Mouse (Mus musculus): ENCODE data around the gene Cutc.

The Cutc gene

DNA sequence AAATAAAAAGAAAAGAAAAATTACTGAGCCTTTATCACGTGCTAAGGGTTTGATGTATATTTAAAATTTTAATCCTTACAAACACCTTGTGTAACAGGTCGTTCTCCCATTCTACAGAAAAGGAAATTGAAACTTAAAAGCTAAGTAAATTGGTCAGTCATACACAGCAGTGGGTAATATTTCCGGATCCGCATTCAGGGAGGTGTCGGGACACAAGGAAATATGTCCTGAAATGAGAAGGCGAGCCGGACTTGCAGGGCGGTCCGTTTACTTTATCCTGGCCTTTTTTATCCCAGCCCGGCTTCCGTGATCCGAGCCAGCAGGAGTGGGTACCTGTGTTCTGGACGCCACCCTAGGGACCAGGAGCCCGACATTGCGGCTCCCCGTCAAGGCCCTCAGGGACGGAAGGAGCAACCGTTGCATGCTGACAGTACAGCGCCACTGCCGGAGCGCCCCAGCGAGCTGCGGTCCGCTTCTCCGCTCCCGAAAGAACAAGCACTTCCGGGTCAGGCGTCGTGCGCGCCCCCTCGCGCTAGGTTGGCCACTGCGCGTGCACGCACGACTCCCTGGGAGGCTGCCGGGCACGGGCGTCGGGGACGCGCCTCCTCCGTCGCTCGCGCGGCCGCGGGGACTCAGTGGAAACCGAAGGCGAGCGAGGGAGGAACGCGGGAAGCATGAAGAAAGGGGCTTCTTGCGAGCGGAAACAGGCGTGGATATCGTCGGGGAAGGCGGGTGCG is at the start of gene Cutc, which contains the start of gene Cox15:
Gene Cutc, plus strand, starts transcription at position 508 of the 737 bp plus-strand sequence.
Gene Cox15, minus strand, starts transcription at position 512 of the 737 bp plus-strand sequence.
- peak; percentile 97 for DNase-seq

DNA sequence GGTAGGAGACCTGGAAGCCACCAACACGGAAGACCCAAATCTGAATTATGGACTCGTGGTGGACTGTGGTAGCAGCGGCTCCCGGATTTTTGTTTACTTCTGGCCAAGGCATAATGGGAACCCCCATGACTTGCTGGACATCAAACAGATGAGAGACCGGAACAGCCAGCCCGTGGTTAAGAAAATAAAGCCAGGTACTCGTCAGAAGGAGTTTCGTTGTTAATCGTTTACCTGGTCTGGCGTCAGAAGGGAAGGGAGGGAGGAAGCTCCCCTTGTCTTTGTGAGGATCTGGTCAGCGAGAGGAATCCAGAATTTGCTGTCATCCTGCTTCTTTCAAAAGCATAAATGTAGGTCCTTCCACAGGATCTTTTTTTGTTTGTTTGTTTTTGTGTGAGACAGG is 48.6 kb upstream of the Cutc start:
- DNase-seq = no peak

DNA sequence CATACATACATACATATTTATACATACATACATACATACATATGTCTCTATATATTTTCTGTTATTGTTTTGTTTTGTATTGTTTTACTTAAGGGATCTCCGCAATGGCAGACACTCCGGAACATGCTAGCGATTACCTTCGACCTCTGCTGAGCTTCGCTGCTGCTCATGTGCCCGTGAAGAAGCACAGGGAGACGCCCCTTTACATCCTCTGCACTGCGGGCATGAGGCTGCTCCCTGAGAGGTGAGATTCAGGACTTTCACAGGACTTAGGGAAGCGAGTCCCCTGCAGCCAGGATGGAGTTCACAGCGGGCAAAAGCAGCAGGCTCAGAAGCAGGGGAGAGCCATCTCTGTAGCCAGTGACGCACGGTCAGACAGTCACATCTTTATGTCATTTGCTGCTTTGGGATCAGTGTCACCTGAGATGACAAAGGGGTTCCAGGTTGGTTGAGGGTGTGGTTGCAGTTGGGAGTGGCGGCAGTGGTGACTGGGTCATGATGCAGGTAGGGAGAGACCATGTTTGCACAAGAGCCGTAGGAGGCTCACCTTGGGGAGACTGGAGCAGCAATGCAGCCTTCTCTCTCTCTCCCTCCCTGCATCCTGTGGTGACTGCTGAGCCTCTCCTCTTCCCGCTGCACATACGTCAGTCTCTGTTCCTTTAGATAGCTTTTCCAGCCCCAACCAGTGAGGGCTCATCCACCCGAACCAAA is 47.9 kb upstream of the Cutc start:
- no peak for DNase-seq

DNA sequence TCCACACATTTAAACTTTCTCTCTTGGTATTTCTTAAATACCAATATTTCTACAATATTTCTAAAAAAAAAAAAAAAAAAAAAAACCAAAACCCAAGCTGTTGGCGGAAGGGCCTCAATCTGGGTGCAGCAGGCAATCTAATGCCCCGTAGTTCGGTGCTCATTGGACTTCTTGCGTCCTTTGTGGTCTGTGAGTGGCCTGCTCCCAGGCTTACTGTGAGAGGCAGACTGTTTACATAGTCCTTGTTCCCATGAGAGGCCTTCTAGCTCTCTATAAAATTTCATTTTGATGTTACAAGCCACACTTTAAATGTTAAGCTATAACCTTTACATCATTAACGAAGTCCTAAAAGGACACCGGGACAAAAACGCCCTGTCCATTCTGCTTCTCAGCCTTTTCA is 44.6 kb upstream of the Cutc start:
- no peak for DNase-seq

DNA sequence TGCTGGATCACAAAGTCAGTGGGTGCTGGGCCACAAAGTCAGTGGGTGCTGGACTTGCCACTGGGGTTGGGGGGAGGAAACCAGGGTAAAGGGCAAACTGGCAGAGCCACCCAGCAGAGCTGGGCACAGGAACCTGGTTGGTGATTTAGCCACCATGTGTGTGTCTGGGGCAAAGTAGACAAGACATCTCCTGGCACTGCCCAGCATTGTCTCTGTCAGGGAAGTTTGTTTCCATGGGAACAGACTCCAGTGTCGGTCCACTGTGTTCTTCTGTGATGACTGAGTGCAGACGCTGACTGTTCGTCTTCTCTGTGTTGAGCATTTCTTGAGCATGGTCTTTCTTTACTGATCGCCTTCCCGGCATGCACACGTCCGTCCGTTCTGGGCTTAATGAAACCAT is 43.5 kb upstream of the Cutc start:
- DNase-seq = no peak

DNA sequence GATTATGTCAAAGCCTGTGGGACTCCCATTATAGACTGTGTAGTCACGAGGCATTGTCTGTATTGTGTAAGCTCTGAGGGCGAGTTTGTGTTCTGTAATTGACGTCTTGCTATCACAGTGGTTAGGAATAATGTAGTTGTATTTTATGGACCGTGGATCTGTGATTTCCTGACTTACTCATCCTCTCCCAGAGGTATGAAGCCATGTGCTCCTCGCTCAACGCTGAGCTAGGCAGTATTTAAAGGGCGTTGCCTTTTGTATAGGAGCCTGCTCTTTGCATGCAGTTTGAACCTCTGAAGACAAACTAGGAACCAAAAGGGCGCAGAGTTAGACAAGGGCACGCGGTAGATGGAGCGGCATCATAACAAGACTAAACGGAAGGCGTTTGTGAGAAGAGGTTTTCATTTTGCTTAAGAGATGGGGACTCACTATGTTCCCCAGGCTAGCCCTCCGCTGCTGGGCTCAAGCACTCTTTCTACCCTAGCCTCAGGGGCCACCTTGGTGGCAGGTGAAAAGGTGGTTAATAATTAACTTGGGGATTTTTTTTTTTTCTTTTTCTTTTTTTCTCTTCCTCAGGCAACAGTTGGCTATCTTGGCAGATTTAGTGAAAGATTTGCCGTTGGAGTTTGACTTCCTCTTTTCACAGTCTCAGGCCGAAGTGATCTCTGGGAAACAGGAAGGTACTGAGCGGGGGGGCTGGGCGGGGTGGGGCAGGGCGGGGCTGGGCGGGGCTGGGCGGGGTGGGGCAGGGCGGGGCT is 41.5 kb upstream of the Cutc start:
- DNase-seq = no peak

DNA sequence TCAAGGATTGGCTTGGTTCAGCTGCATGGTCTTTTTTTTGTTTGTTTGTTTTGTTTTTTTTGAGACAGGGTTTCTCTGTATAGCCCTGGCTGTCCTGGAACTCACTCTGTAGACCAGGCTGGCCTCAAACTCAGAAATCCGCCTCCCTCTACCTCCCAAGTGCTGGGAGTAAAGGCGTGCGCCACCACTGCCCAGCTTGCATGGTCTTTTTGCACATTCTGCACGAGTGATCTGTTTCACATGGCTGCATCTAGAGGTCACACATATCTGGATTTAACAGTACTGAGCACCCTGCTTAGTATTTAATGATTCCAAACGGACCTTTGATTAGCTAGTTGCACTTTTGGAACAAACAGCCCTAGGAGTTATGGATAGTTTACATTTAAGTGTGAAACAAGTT is 40.8 kb upstream of the Cutc start:
- DNase-seq = no peak

DNA sequence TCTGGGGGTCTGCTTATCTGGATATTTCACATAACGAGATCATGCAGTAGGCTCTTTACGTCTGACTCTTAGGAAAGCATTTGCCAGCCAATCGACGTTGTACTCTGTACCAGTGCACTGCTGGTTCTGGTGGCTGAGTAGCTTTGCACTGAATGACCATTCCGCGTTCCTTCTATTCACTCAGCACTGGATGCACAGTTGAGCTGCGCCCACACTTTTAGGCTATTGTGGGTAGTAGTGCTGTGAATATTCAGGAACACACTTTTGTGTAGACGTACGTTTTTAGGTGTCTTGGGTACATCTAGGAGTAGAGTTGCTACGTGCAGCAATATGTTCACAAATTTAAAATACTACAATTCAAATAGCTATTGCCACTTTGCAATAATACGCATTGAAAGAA is 32.7 kb upstream of the Cutc start:
- no peak for DNase-seq

DNA sequence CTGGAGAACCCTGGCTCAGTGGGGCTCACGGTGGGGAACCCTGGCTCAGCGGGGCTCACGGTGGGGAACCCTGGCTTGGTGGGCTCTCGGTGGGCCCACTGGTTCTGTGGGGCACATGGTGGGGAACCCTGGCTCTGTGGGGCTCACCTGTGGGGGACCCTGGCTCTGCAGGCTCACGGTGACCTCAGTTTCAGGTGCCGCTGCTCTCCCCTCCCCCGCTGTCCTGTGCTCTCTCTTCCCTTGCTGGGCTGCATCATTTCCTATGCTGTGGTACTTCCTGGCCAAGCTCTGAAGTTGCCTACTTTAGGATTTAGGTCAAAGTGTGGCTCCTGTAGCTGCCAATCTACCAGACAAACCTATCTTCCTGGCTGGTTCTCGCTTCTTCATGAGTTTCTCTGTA is 29.9 kb upstream of the Cutc start:
- DNase-seq = no peak

DNA sequence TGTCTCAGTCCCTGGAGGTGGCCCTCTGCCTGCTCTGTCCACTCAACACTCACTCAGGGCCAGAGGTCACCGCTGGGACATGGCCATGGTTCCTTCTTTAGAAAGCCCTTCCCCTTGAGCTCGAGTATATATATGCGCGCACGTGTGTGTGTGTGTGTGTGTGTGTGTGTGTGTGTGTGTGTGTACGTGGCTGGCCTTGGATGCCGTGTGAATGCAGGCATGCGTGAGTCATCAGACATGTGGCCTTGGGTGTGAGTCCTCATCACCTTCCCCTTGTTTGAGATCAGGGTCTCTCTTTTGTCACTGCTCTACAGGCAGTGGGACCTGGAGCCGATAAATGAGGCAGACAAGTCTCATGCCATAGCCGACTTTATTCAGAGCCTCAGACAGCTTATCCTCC is 29.3 kb upstream of the Cutc start:
- no peak for DNase-seq

DNA sequence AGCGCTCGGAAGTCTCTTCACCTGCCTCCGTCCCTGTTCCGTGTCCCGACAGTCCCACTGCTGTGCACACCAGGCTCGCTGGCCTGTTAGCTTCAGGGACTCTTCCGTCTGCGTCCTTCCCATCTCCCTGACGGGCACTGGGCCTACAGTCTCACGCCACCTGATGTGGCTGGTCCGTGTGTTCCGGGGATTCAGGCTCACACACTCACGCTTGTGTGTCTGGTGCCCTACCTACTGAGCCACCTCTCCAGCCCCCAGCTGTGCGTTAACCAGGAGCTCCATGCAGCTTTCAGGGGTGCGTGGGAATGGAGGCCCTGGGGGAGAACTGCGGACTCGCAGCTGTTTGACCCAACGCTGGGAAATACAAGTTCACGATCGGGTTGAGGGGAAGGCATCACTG is 28.6 kb upstream of the Cutc start:
- DNase-seq = no peak

DNA sequence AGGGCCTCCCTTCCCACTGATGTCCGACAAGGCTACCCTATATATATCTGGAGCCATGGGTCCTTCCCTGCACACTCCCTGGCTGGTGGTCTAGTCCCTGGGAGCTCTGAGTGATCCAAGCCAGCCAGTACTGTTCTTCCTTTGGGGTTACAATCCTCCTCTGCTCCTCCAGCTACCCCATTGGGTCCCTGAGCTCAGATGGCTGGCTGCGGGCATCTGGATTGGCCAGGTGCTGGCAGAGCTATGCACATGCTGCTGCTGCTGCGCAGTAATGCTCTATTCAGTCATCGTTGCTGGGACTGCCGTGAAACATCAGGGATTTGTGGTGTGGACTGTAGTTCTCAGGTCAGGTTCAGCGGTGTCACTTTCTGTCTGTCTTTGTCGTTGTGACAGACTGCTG is 28.0 kb upstream of the Cutc start:
- DNase-seq = no peak

DNA sequence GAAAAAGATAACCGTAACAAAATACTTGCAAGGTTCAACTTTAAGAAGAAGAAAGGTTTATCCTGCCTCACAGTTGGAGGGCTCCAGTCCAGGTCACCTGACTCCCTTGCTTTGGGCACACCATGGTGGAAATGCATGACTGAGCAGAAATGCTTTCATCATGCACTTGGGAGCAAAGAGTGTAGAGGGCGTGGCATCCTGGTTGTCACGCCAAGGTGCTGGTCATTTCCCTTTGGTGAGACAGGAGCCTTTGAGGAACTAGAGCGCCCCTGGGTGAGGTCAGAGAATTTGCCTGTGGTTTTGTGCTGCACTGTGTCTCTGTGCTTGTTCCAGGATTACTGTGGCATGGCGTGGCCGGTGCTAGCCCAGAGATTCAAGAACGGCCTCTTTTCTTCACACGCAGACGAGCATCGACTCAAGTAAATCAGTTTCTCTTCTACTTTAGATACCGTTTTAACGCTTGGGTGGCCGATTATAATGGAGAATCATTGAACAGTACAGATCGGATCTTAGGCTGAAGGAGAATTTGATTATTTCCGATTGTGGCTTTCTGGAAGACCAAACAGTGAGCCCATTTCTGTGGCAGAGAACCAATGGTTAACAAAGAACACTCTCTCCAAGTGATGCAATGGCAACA is 26.2 kb upstream of the Cutc start:
- no peak for DNase-seq

DNA sequence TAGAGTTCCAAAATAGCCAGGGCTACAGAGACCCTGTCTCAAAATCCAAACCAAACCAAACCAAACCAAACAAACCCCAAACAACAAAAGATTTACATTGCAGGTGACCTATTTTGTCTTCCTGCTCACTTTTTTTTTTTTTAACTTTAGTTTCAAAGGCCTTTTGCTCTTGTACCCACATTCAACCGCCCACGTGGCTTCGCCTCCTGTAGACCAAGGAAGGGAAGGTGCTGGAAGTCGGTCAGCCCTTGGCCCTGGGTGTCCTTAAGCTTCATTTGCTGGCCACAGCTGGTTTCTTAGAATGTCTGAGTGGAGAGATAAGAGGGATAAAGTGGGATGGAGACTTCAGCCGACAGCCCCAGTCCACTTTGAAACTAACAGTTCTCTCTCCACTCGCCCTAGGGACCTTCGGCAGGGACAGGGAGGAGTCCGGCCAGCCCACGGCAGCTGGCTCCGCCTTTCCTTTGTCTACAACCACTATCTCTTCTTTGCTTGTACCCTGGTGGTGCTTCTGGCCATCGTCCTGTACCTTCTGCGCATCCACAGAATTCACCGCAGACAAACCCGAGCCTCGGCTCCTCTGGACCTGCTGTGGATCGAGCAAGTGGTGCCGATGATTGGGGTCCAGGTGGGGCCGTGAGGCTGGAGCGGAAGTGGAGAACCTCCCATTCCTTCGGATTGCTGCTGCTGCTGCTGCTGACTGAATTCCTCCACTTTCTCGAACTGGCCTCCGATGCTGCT is 23.3 kb upstream of the Cutc start:
- DNase-seq = no peak

DNA sequence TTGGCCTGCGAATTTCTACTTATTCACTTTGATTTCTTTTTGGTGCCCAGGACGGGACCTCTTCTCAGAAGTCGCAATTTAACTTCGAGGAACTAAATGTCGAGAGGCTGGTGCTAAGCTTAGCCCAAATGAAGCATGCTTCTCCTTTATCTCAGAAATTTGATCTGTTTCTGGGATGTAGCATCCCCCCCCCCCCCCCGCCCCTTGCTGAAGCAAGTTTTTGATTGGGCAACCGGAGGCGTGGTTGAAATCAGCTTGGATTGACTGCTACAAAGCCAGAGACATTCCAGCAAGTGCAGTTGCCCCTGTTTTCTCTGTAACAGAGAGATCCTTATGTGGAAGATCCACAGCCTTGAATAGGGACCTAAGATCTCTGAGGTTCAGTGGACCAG is 22.8 kb upstream of the Cutc start:
- DNase-seq = no peak

DNA sequence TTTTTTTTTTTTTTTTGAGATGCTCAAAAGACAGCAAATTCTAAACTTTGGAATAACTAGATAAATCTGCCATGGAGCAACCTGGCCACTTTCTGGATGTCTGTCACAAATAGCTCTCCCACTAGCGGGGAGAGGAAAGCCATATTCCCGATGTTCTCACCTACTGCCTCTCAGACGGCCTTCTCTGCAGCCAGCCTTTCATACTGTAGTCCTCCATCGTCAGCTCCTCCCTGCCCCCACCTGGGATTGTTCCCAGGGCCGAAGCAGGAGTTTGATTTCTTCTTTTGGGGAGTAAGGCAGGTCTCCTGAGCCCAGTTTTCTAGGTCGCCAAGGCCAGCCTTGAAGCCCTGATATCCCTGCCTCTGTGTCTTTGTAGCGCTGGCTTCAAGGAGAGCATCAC is 21.6 kb upstream of the Cutc start:
- no peak for DNase-seq

DNA sequence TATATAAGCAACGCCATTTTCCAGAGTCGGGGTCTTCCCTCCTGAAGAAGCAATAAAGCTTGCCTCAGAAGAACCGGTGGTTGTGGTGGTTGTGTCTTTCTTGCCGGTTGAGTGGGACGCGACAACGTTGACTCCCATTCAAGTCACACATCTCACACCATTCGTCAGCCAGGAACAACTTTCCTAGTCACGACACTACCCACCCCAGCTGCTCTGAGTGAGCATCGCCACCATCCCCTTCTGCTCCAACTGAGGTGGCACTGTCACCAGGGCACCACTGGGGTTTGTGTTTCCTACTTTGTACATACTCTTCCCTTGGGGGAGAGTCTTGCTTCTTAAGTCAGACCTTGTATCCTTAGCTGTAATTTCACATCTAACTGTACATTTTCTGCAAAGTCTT is 14.4 kb upstream of the Cutc start:
- DNase-seq = no peak

DNA sequence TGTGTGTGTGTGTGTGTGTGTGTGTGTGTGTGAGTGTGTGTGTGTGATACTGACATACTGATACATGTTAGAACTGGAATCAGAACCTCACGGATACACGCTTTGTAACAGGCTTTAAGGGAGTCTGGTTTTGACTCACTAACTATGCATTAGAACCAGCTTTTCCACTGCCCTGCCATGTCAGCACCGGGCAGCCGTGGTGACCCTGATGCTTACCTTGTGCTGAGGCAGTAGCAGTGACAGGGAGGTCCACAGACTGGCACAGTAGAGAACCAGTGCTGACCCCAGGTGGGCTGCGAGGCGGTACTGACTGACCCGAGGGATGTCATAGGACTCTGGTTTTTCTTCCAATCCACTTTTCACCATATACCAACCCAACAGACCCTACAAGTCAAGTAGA is 9.4 kb upstream of the Cutc start:
- DNase-seq = no peak

DNA sequence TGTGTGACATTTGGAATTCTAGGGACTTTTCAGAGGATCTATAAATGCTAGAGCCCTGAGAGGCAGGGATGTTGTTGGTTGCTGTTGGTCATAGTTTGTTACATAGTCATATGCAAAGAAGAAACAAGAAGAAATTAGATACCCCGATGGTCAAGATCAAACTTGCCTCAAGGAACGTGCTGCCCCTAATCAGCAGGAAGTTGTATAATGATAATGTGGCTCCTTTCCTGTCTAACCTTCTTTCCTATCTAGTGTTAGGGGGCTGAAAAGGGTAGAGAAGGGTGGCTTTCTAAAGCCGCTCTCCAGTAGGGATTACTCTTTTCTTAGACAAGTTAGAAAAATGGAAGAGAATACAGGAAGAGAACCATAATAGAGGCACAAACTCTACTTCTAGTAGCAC is 7.1 kb upstream of the Cutc start:
- no peak for DNase-seq

DNA sequence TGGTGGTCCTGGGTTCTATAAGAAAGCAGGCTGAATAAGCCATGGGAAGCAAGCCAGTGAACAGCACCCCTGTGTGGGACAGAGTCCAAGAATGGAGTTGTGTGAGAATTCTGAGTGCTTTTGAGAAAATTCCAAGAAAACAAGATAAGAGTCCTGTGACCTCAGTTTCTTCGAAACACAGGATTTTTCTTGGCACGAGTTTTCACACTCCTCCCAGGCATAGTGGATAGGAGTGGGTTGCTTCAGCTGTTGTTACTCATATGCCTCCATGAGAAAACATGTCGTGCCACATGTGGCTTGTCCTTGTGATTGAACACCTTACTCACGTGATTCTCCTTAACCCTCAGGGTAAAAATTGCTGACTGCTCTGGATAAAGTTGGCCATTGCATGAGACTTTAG is 4.9 kb upstream of the Cutc start:
- no peak for DNase-seq

DNA sequence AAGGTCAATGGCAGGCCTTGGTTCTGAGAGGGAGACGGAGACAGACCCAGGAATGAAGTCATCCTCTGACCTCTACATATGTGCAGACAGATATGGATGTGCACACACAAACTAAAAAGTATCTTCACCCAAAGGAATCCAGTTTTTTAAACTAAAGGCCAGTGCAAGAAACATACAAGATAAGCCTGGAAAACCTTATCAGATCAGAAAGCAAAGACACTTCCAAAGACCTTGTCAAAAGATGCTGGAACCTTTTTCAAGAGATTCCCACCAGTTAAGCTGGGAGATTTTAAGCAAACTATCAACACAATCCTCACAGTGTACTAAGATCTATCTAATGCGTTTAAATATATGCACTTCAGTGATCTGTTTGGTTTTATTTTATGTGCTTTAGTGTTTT is 2.8 kb upstream of the Cutc start:
- DNase-seq = no peak

DNA sequence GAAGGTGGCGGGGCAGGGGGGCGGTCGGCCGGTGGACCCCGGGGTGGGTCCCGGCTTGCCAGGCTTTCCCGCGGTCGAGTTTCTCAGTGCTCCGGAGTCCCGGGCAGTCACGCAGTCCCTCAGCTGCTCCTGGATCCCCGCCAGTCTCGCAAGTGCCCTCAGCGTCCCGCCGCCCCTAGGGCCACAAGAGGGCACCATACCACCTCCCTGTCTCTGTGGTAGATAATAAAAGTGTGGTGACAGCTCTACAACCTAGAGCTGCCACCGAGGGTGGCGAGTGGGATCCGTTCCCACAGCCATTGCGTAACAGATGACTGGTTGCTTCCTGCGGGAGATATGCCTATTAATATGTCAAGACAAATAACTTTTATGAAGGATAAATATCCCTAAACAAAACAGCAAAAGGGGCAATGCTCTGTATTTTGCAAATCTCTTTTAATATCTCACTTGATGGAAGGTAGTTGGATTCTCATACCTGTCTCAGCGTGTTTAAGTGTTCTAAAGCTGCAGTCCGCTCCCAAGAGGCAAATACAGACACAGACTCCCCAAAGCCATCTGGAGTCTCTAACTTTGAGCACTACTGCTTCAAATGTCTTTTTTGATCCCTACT is 535 bp downstream of the Cutc start:
- DNase-seq = peak; percentile 91

All from layer of hippocampus, adult 9-11 months (tissue).